Mouse (Mus musculus): ENCODE data around the gene Tmem17. TPM values are rescaled to one million over a fixed set of nuclear protein-coding genes. Genes with fewer than 3 reads are reported as not detected.

The Tmem17 gene
- polyA plus RNA-seq, 1 experiment from 2014 or later, result 2.5 TPM

GRCm38 (mm10) chr11:22518445-22518844, 6.6 kb downstream of the Tmem17 start:
- Histone ChIP-seq H3K9ac (replicated peaks) (no peak overlapping the region), H3K4me2 (ENCODE audit: low read depth, low read length) (no peak overlapping the region), H3K36me3 (replicated peaks; ENCODE audit: insufficient read depth, low read length) (no peaks in the 10 kb centered on the region), H3K9me3 (ENCODE audit: low read length) (no peaks in the 10 kb centered on the region), H3K4me3 (ENCODE audit: low read depth, low read length) (no peak overlapping the region), H3K4me1 (ENCODE audit: insufficient read depth) (no peaks in the 10 kb centered on the region), H3K27me3 (ENCODE audit: insufficient read depth, low read length) (no peaks in the 10 kb centered on the region), H3K27ac (ENCODE audit: low read depth) (no peak overlapping the region)
- DNase-seq, result no peak
- no peak for TF ChIP-seq EP300 (IDR thresholded peaks at IDR 0.05; ENCODE audit: low read depth)
- TF ChIP-seq CTCF (IDR thresholded peaks at IDR 0.05; ENCODE audit: low read depth), result no peak
- WGBS (ENCODE audit: insufficient replicate concordance), result 72% methylated on average over 6 of the region's 6 CpGs
- no peak for ATAC-seq

GRCm38 (mm10) chr11:22520251-22520650, 8.4 kb downstream of the Tmem17 start:
- TF ChIP-seq EP300 (IDR thresholded peaks at IDR 0.05; ENCODE audit: low read depth) (no peak), CTCF (IDR thresholded peaks at IDR 0.05; ENCODE audit: low read depth) (no peak)
- no peak overlapping the region for H3K9ac ChIP-seq (replicated peaks)
- H3K4me3 ChIP-seq (ENCODE audit: low read depth, low read length), result no peak overlapping the region
- H3K27me3 ChIP-seq (ENCODE audit: insufficient read depth, low read length), result no peaks in the 10 kb centered on the region
- ATAC-seq (no peak), DNase-seq (no peak)
- WGBS (ENCODE audit: insufficient replicate concordance), result 89% methylated on average over 4 of the region's 4 CpGs
- no peak overlapping the region for H3K4me2 ChIP-seq (ENCODE audit: low read depth, low read length)
- H3K9me3 ChIP-seq (ENCODE audit: low read length), result no peaks in the 10 kb centered on the region
- no peak overlapping the region for H3K27ac ChIP-seq (ENCODE audit: low read depth)
- no peaks in the 10 kb centered on the region for H3K36me3 ChIP-seq (replicated peaks; ENCODE audit: insufficient read depth, low read length)
- no peaks in the 10 kb centered on the region for H3K4me1 ChIP-seq (ENCODE audit: insufficient read depth)

GRCm38 (mm10) chr11:22524606-22525005, 12.7 kb downstream of the Tmem17 start:
- Histone ChIP-seq H3K4me2 (ENCODE audit: low read depth, low read length) (no peak overlapping the region), H3K9me3 (ENCODE audit: low read length) (no peaks in the 10 kb centered on the region), H3K27ac (ENCODE audit: low read depth) (no peak overlapping the region), H3K4me1 (ENCODE audit: insufficient read depth) (no peaks in the 10 kb centered on the region), H3K4me3 (ENCODE audit: low read depth, low read length) (no peak overlapping the region), H3K36me3 (replicated peaks; ENCODE audit: insufficient read depth, low read length) (no peaks in the 10 kb centered on the region), H3K27me3 (ENCODE audit: insufficient read depth, low read length) (no peaks in the 10 kb centered on the region), H3K9ac (replicated peaks) (no peak overlapping the region)
- ATAC-seq (no peak), DNase-seq (no peak)
- TF ChIP-seq EP300 (IDR thresholded peaks at IDR 0.05; ENCODE audit: low read depth) (no peak), CTCF (IDR thresholded peaks at IDR 0.05; ENCODE audit: low read depth) (no peak)
- 76% methylated on average over 1 of the region's 1 CpGs for WGBS (ENCODE audit: insufficient replicate concordance)

- DNase-seq, result no peak
- H3K9me3 ChIP-seq (ENCODE audit: low read length), result no peaks in the 10 kb centered on the region
- H3K27ac ChIP-seq (ENCODE audit: low read depth), result no peak overlapping the region
- WGBS (ENCODE audit: insufficient replicate concordance), result 66% methylated on average over 1 of the region's 1 CpGs
- H3K4me1 ChIP-seq (ENCODE audit: insufficient read depth), result no peaks in the 10 kb centered on the region
- H3K9ac ChIP-seq (replicated peaks), result no peak overlapping the region
- TF ChIP-seq CTCF (IDR thresholded peaks at IDR 0.05; ENCODE audit: low read depth) (no peak), EP300 (IDR thresholded peaks at IDR 0.05; ENCODE audit: low read depth) (no peak)
- no peak overlapping the region for H3K4me3 ChIP-seq (ENCODE audit: low read depth, low read length)
- no peaks in the 10 kb centered on the region for H3K27me3 ChIP-seq (ENCODE audit: insufficient read depth, low read length)
- no peak for ATAC-seq
- H3K36me3 ChIP-seq (replicated peaks; ENCODE audit: insufficient read depth, low read length), result no peaks in the 10 kb centered on the region
- no peak overlapping the region for H3K4me2 ChIP-seq (ENCODE audit: low read depth, low read length)
These were observed 28.7 kb downstream of the Tmem17 start for GRCm38 (mm10) chr11:22540600-22540999.

GRCm38 (mm10) chr11:22560061-22560460, 48.2 kb downstream of the Tmem17 start:
- DNase-seq, result no peak

GRCm38 (mm10) chr11:22560503-22561328, 48.8 kb downstream of the Tmem17 start:
- DNase-seq (no peak), ATAC-seq (no peak)
- Histone ChIP-seq H3K4me1 (ENCODE audit: insufficient read depth) (no peaks in the 10 kb centered on the region), H3K36me3 (replicated peaks; ENCODE audit: insufficient read depth, low read length) (no peaks in the 10 kb centered on the region), H3K27ac (ENCODE audit: low read depth) (no peak overlapping the region), H3K9me3 (ENCODE audit: low read length) (no peaks in the 10 kb centered on the region), H3K4me2 (ENCODE audit: low read depth, low read length) (no peak overlapping the region), H3K27me3 (ENCODE audit: insufficient read depth, low read length) (no peaks in the 10 kb centered on the region), H3K4me3 (ENCODE audit: low read depth, low read length) (no peak overlapping the region), H3K9ac (replicated peaks) (no peak overlapping the region)
- WGBS (ENCODE audit: insufficient replicate concordance), result 53% methylated on average over 6 of the region's 6 CpGs
- TF ChIP-seq CTCF (IDR thresholded peaks at IDR 0.05; ENCODE audit: low read depth), result no peak
- TF ChIP-seq EP300 (IDR thresholded peaks at IDR 0.05; ENCODE audit: low read depth), result no peak

More at GRCm38 (mm10) chr11:22560061-22560460, 48.2 kb downstream of the Tmem17 start:
- 70% methylated on average over 1 of the region's 1 CpGs for WGBS (ENCODE audit: insufficient replicate concordance)
- Histone ChIP-seq H3K9me3 (ENCODE audit: low read length) (no peaks in the 10 kb centered on the region), H3K4me1 (ENCODE audit: insufficient read depth) (no peaks in the 10 kb centered on the region), H3K36me3 (replicated peaks; ENCODE audit: insufficient read depth, low read length) (no peaks in the 10 kb centered on the region), H3K27me3 (ENCODE audit: insufficient read depth, low read length) (no peaks in the 10 kb centered on the region), H3K4me2 (ENCODE audit: low read depth, low read length) (no peak overlapping the region), H3K9ac (replicated peaks) (no peak overlapping the region), H3K27ac (ENCODE audit: low read depth) (no peak overlapping the region), H3K4me3 (ENCODE audit: low read depth, low read length) (no peak overlapping the region)
- TF ChIP-seq EP300 (IDR thresholded peaks at IDR 0.05; ENCODE audit: low read depth) (no peak), CTCF (IDR thresholded peaks at IDR 0.05; ENCODE audit: low read depth) (no peak)
- no peak for ATAC-seq
